Mouse (Mus musculus): Measurements from ENCODE around the gene Tmem39b.
"Not testable (repeated sequence)": the region's sequence is repeated elsewhere in the genome, so short reads cannot be mapped to it uniquely, and the experiment has no call there.

The Tmem39b gene

DNA sequence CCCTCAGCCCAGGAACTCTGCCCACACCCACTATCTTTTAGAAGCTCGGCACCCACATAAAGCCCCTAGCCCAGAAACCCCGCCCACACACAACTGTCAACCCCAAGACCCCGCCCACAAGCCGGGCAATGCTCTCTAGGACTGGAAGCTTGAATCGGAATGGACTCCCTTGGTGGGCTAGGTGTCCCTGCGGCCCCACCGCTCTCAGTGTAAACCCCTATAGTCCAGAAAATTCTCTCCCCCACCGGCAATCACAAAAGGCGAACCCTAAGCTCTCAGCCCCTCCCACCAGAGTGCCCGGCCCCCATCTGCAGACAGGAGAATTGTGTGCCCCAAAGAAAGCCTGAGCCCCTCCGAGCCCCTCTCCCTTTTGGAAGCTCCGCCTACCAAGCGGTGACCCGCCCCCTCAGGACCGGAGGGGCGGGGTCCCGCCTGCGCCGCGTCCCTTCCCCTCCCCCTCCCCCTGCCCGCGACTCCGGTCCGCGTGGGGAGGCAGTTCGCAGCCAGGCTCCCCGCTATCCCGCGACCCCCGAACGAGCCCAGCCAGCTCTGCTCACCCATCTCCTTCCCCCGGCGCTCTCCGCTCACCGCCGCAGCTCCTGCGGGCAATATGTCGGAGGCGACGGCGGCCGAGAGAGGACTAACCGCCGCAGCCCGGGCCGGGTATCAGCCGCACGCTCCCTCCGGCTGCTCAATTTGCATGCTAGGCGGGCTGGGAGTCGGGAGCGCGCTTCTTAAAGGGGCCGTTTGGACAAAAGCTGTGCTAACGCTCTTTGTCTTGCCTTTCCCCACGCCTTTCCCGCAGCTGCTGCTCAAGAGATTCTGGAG, at the start of gene Tmem39b:
Gene Tmem39b, minus strand, starts transcription at position 681 of the 828 bp plus-strand sequence.
- DNase-seq (ENCODE audit: low read depth) = peak; percentile 82

- DNase-seq (ENCODE audit: low read depth) = no peak
Measured at GRCm38 (mm10) chr4:129746106-129746505, 49.5 kb upstream of the Tmem39b start.

GRCm38 (mm10) chr4:129743494-129743893, 46.9 kb upstream of the Tmem39b start:
- no peak for DNase-seq (ENCODE audit: low read depth)

DNA sequence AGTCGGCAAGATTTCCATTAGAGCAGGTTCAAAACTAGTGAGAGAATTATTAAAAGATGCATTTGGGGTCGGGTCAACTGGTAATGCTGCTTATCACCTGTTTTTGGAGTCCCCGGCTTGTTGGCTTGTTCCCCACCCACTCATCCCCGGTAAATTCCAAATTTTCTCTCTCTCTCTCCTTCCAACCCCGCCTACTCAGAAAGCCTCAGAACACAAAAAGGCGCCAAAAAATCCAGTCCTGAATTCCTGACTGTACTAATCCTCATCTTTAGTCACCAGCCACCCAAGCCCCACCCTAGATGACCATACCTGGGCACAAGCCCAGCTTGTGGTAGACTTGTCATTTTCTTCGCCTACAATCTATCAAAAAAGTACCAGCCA, 46.4 kb upstream of the Tmem39b start:
- DNase-seq (ENCODE audit: low read depth) = no peak

GRCm38 (mm10) chr4:129742232-129743009, 45.8 kb upstream of the Tmem39b start, which contains the start of gene Khdrbs1:
TSS of gene Khdrbs1 (minus strand) at chr4:129742303.
- DNase-seq (ENCODE audit: low read depth) = peak; percentile 99

DNA sequence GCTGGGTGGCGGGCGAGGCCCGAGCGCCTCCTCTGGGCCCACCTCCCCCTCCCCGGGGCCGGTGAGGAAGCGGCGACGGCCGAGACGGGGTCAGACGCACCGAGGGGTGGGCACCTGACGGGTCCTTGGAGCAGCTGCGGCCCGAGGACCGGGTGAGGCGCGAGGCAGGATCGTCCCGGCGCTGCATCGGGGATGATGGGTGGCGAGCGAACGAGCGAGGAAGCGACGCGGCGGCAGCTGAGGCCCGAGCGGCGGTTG, 45.3 kb upstream of the Tmem39b start:
- DNase-seq (ENCODE audit: low read depth) = no peak

DNA sequence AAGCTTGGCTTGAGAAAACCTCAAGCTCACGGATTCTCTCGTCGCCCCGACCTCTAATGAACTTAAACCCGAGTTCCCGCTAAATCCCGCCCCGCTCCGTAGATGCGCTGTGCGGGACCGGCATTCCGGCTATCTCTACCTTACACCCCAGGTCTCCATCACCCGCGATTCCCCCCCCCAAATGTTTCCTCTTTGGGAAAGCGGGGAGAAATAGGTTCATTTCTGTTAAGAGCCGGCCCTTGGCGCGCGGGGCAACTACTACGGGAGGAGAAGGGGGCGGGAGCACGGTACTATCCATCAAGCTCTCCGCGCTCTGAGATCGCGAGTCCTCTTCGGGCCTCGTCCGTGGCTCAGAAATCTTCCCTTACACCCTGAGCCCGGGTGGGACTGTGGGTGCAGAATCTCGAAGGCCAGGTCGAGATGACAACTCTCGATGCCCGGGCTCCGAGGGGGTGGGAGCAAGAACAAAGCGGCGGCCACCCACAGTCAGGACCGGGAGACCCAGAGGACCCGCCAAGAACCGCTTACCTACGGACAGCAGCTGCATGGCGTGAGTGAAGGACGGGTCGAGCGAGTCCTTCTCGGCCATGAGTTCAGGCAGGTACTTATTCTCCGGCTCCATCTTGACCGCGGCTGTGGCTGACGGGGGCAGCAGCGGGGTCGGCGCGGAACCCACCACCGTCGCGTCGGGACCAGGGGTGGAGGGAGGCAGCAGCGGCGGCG, 44.8 kb upstream of the Tmem39b start:
- DNase-seq (ENCODE audit: low read depth) = no peak

- DNase-seq (ENCODE audit: low read depth) = no peak
Measured at GRCm38 (mm10) chr4:129739111-129739645, 42.5 kb upstream of the Tmem39b start.

- DNase-seq (ENCODE audit: low read depth) = no peak
Measured at GRCm38 (mm10) chr4:129736173-129736572, 39.5 kb upstream of the Tmem39b start.

DNA sequence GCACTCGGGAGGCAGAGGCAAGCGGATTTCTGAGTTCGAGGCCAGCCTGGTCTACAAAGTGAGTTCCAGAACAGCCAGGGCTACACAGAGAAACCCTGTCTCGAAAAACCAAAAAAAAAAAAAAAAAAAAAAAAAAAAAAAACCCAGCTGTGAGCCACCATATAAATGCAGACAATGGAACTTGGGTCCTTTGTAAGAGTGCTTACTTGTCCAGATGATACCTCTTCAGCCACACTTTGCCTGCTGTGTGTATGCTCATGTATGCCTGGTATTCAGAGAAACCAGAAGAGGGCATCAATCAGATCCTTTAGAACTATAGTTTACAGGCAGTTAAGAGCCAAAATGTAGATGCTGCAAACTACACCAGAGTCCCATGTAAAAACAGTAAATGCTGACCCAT, 38.8 kb upstream of the Tmem39b start:
- not testable (repeated sequence) for DNase-seq (ENCODE audit: low read depth)

GRCm38 (mm10) chr4:129731423-129731822, 34.8 kb upstream of the Tmem39b start:
- DNase-seq (ENCODE audit: low read depth) = no peak

GRCm38 (mm10) chr4:129716310-129716709, 19.7 kb upstream of the Tmem39b start:
- no peak for DNase-seq (ENCODE audit: low read depth)

DNA sequence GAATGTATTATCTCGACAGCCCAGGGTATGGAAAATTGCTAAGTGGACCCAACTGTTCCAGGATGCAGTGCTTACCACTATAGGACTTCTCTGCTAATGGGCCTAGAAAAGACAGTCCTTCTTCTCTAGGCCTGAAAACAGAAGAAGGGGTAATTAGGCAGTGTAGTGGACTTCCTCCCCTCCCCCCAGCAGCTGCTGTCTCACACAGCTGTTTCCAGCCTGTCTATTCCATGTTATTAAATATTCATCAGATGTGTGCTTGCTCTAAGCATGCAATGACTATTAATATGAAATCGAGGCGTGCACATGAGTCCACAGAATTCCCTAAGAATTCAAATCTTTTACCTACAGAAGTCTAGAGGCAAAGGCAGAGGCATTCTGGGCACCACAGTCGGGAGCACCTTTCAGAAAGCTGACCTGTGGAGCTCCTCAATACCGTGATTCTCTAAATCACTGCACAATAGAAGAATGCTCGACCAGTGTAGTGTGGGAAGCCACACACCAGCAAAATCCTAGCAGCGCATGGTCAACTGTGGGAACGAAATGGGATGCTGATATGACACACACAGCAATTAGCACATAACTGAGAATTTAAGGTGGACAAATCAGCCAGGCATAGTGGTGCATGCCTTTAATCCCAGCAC, 13.0 kb upstream of the Tmem39b start:
- DNase-seq (ENCODE audit: low read depth) = no peak

GRCm38 (mm10) chr4:129706750-129707149, 10.1 kb upstream of the Tmem39b start:
- no peak for DNase-seq (ENCODE audit: low read depth)

GRCm38 (mm10) chr4:129702454-129702853, 5.8 kb upstream of the Tmem39b start:
- no peak for DNase-seq (ENCODE audit: low read depth)

DNA sequence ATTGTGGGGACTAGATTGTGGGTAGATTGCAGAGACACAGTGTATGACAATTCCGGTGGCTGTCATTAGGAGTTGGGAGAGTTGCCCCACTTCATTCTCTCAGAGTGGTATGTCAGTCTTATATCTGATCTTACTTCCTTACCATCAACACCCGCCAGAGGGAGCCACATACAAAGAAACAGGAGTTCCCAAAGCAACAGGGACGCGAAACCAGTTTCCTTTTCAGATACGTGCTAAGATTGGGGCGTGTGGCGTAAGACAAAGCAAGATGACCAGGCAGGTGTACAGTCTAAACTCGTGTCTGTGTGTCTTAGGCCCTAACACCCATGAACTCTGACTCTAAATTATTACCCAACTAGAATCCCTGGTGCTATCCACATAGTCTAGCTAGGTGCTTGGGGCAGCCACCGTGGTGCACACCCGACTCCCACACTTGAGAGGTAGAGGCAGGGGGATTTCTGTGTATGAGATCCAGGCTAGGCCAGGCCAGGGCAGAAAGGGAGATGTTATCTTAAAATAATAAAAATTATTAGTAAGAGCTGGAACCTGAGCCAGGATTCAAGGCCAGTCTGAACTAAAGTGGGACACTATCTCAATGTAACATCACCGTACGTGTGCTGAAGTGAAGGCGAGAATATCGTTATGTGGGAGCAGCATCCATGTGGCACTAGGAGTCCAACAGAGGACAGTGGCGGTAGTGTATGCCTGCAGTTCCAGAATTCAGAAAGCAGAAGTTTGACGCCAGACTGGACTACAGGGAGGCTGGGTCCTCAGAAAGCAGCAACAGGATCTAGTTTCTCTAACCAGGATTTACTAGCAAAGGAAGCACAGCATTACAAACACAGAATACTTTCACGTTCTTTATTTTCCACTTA, 5.1 kb upstream of the Tmem39b start:
- peak; percentile 93 for DNase-seq (ENCODE audit: low read depth)

DNA sequence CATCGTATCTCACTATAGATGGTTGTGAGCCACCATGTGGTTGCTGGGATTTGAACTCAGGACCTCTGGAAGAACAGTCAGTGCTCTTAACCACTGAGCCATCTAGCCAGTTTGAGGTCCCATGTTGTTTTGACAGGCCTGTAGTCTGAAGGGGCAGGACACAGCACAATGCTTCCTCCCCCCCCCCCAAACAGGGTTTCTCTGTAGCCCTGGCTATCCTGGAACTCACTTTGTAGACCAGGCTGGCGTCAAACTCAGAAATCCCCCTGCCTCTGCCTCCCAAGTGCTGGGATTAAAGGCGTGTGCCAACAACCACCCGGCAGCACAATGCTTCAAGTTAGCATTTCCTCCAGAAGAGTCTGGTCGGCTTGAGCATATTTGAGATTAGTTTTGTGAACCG, 4.0 kb upstream of the Tmem39b start:
- not testable (repeated sequence) for DNase-seq (ENCODE audit: low read depth)

DNA sequence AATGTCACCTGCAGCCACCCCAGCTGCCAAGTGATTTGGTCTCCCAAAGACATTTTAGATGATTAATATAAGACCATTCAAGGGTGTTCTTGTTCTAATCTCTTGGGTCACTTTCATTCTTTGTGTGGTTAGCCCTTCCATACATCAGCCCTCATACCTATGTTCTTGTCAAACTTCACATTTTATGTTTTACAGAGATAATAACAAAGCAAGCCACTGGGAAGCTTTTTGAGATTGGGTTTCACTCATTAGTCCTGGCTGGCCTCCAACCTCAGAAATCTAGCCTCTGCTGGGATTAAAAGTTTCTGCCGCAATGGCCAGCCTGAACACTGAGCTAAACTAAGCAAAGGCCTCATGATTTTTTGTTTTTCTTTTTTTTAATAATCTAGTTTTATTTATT, 3.6 kb upstream of the Tmem39b start:
- DNase-seq (ENCODE audit: low read depth) = no peak

DNA sequence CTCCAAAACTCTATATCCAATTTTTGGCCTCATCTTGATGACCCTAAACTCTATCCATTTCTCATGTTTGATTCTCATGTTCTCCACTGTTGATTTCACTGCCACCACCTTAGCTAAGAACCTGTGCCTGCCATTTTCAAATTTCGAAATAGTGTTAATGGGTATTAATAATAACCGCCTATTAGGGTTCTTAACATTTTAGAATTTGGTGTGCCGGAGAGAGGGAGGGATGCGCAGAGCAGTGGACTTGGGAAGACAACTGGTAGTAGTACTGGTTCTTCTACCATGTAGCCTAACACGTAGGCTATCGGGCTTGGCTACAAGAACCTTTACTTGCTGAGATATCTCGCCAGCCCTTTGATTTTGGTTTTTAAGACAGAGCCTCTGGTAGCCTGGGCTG, 553 bp upstream of the Tmem39b start:
- no peak for DNase-seq (ENCODE audit: low read depth)

DNA sequence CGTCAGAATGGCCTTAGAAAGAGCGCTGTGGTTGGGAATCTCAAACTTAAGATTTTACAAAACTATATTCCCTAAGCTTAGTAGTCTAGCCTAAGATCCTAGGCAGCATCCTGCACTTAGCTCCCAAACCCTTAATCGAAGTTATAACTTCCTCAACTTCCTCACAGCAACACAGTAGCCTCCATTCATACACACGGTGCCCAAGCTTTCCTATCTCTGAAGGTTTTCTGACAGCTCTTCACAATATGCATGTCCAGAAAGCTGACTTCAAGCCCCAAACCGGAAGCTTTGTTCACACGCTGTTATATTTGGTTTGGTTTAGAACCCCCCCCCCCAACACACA, 852 bp downstream of the Tmem39b start:
- DNase-seq (ENCODE audit: low read depth) = no peak

GRCm38 (mm10) chr4:129684531-129684930, 12.1 kb downstream of the Tmem39b start:
- no peak for DNase-seq (ENCODE audit: low read depth)

Measured in c-Kit-positive CD71-negative TER-119-negative erythroid progenitor cells, embryonic 14.5 days (primary cell).